Mouse (Mus musculus) erythroblast, embryonic 14.5 days (primary cell): ENCODE data around the gene Cdv3. TPM values are rescaled to one million over a fixed set of nuclear protein-coding genes. Genes with fewer than 3 reads are reported as not detected.

Experiments
- H3K27me3 ChIP-seq: 2 replicates; pipeline ENCODE4 v1.6.1; 2012; ENCODE audit warnings: inconsistent platforms; ENCODE audit not compliant: control insufficient read depth
- H3K36me3 ChIP-seq: 2 replicates; pipeline ENCODE4 v1.6.1; 2012; ENCODE audit warnings: mild to moderate bottlenecking, inconsistent platforms; ENCODE audit not compliant: control insufficient read depth
- H3K4me1 ChIP-seq: 2 replicates; pipeline ENCODE4 v1.6.1; 2012; ENCODE audit warnings: inconsistent platforms; ENCODE audit not compliant: control insufficient read depth
- H3K4me3 ChIP-seq: replicated peaks from 2 replicates; pipeline ENCODE3; 2012; ENCODE audit warnings: moderate library complexity, mild to moderate bottlenecking, inconsistent platforms
- H3K9me3 ChIP-seq: 2 replicates; pipeline ENCODE4 v1.6.1; 2012; ENCODE audit warnings: low read length, inconsistent platforms, mixed read lengths; ENCODE audit not compliant: control insufficient read depth
- GATA1 ChIP-seq: IDR thresholded peaks from 2 replicates; pipeline ENCODE4 v1.6.1; 2012; ENCODE audit warnings: low read length, inconsistent platforms, mixed read lengths
- TAL1 ChIP-seq: IDR thresholded peaks from 3 replicates; pipeline ENCODE4 v1.6.1; 2012; ENCODE audit warnings: low read length, inconsistent platforms, mixed read lengths
- polyA plus RNA-seq: library from polyadenylated mRNA; stranded (reverse); fragments of >175 nt; gene quantifications from 2 replicates; pipeline ENCODE4 v1.2.3, GENCODE M21; 2012

Gene Cdv3
- polyA plus RNA-seq, 1 experiment: 8.8 TPM

GRCm38 (mm10) chr9:103376346-103377320, 11.0 kb upstream of the Cdv3 start:
- Histone ChIP-seq H3K9me3 (no peaks in the 10 kb centered on the region), H3K4me3 (no peak overlapping the region), H3K4me1 (0 out of 2 replicates have a peak, but pooled peaks cover 2% of the 10 kb centered on the region), H3K27me3 (no peaks in the 10 kb centered on the region; the same call in 1 of the 2 replicates), H3K36me3 (no peaks in the 10 kb centered on the region)
- TF ChIP-seq GATA1: no peak
- TF ChIP-seq TAL1: no peak

GRCm38 (mm10) chr9:103372271-103373010, 6.8 kb upstream of the Cdv3 start:
- Histone ChIP-seq H3K9me3 (no peaks in the 10 kb centered on the region), H3K36me3 (0 out of 2 replicates have a peak, but pooled peaks cover 2% of the 10 kb centered on the region), H3K4me3 (no peak overlapping the region), H3K4me1 (peaks cover 7% of the 10 kb centered on the region), H3K27me3 (no peaks in the 10 kb centered on the region; the same call in 1 of the 2 replicates)
- no peak for TF ChIP-seq TAL1
- TF ChIP-seq GATA1: no peak

DNA sequence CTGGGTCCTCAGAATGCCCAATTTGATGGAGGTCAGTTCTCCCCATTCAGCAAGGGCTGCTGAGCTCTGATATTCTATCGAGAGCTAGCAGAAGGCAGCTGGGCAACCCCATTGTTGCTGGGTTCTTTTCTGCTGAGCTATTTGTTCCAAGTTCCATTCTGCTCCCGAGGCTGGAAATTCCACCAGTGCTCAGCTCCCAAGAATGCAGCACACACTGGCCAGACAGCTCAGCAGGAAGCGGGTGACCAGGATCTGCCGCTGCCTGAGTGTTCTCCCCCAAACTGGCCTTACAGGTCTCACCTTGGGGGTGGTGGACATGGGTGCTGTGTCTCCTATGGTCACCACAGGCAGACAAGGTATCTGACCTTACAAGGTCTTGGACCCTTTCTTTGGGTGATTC, 4.3 kb upstream of the Cdv3 start:
- Histone ChIP-seq H3K4me3 (no peak overlapping the region), H3K36me3 (0 out of 2 replicates have a peak, but pooled peaks cover 2% of the 10 kb centered on the region), H3K9me3 (no peaks in the 10 kb centered on the region; the same call in 1 of the 2 replicates), H3K27me3 (no peaks in the 10 kb centered on the region), H3K4me1 (peaks cover 24% of the 10 kb centered on the region)
- no peak for TF ChIP-seq GATA1
- TF ChIP-seq TAL1: no peak

DNA sequence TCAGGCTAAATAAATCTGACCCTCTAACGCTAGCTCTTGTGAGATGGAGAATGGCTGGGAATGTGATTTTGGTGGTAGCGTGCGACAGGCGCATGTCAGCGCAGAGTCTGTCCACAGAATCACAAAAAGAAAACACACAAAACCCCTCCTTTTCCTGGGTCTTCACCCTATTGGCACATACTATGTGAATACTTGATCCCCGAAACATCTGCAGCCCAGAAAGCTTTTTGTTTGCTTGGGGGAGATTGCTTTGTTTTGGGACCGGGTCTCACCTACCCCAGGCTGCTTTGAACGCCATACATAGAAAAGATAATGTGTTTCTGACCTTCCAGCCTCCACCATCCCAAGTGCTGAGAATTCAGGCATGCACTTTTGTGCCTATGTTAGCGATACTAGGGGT, 716 bp upstream of the Cdv3 start:
- Histone ChIP-seq H3K4me1 (peaks cover 44% of the 10 kb centered on the region), H3K4me3 (peak overlapping the region; percentile 83), H3K27me3 (no peaks in the 10 kb centered on the region), H3K36me3 (peaks cover 23% of the 10 kb centered on the region), H3K9me3 (no peaks in the 10 kb centered on the region; the same call in 1 of the 2 replicates)
- TF ChIP-seq TAL1 (no peak), GATA1 (no peak)

- H3K4me3 ChIP-seq: peak overlapping the region; percentile 83
- TF ChIP-seq GATA1: no peak
- no peak for TF ChIP-seq TAL1
- H3K9me3 ChIP-seq: no peaks in the 10 kb centered on the region; the same call in 1 of the 2 replicates
- H3K4me1 ChIP-seq: peaks cover 48% of the 10 kb centered on the region
- no peaks in the 10 kb centered on the region for H3K27me3 ChIP-seq
- H3K36me3 ChIP-seq: peaks cover 39% of the 10 kb centered on the region
Measured at GRCm38 (mm10) chr9:103364601-103365289, 895 bp downstream of the Cdv3 start.

GRCm38 (mm10) chr9:103363730-103364417, 1.8 kb downstream of the Cdv3 start:
- Histone ChIP-seq H3K27me3 (no peaks in the 10 kb centered on the region), H3K4me3 (peak overlapping the region; percentile 83), H3K4me1 (peaks cover 51% of the 10 kb centered on the region), H3K36me3 (peaks cover 48% of the 10 kb centered on the region), H3K9me3 (no peaks in the 10 kb centered on the region; the same call in 1 of the 2 replicates)
- TF ChIP-seq GATA1: no peak
- no peak for TF ChIP-seq TAL1

DNA sequence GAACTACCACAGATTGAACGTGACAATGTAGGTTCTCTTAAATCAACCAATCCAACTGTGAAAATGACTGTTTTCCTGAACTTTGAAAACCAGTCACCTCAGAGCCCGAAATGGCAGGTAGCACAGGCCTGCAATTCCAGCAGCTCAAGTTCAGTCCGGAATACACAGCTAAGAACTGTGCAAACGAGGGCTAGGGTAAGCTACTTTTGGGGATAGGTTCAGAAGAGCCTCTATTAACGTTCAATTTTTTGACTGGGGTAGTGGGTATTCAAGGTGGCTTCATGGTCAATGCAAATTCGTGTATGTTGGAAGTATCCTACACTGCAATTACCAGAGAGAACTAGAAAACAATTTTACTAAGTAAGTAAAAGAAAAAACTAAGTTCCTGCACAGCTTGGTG, 2.6 kb downstream of the Cdv3 start:
- Histone ChIP-seq H3K27me3 (no peaks in the 10 kb centered on the region), H3K9me3 (no peaks in the 10 kb centered on the region; the same call in 1 of the 2 replicates), H3K36me3 (peaks cover 54% of the 10 kb centered on the region), H3K4me1 (peaks cover 56% of the 10 kb centered on the region), H3K4me3 (peak overlapping the region; percentile 83)
- TF ChIP-seq GATA1 (no peak), TAL1 (no peak)

DNA sequence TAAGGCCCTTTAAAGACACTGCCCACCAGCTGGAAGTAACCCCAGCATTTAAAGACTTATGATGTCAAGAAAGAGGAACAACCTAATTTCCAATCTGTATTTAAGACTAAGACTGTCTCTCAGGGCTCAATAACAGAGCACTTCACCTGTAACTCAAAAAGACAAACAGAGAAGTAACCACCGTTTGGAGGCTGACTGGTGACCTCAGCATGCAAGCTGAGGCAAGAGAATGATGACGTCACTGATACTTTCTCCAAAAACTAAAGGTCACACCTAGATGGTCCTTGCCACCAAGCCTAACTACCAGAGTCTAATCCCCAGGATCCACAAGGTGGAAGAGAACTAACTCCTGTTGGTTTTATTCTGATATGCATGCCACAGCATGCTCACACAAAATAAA, 5.0 kb downstream of the Cdv3 start:
- no peaks in the 10 kb centered on the region; the same call in 1 of the 2 replicates for H3K9me3 ChIP-seq
- peaks cover 45% of the 10 kb centered on the region for H3K4me1 ChIP-seq
- H3K4me3 ChIP-seq: no peak overlapping the region
- TF ChIP-seq TAL1: no peak
- no peak for TF ChIP-seq GATA1
- no peaks in the 10 kb centered on the region for H3K27me3 ChIP-seq
- H3K36me3 ChIP-seq: peaks cover 78% of the 10 kb centered on the region
